Mouse (Mus musculus): ENCODE data around the gene B4galt5.

GRCm38 (mm10) chr2:167306273-167306594 lies 42.7 kb downstream of the B4galt5 start:
- TF ChIP-seq CTCF (IDR thresholded peaks at IDR 0.05; ENCODE audit: low read depth, low read length), result no peak
- TF ChIP-seq POLR2A (IDR thresholded peaks at IDR 0.05; ENCODE audit: insufficient read depth, low read length), result no peak
- TF ChIP-seq EP300 (IDR thresholded peaks at IDR 0.05; ENCODE audit: insufficient read depth, low read depth, low read length), result no peak

Data from ES-Bruce4 (cell line).